Mouse (Mus musculus): Measurements from ENCODE around the gene Slc25a39. TPM values are rescaled to one million over a fixed set of nuclear protein-coding genes. Genes with fewer than 3 reads are reported as not detected.

Slc25a39 gene
- total RNA-seq, 2 experiments from 2014 or later, result 58.8 to 64.8 TPM

GRCm38 (mm10) chr11:102364570-102365371, 43.0 kb downstream of the Slc25a39 start:
- DNase-seq (ENCODE audit: low spot score in 2 of 2), result no peak
- intact Hi-C loops (cut with DNase I), result no loop called here

DNA sequence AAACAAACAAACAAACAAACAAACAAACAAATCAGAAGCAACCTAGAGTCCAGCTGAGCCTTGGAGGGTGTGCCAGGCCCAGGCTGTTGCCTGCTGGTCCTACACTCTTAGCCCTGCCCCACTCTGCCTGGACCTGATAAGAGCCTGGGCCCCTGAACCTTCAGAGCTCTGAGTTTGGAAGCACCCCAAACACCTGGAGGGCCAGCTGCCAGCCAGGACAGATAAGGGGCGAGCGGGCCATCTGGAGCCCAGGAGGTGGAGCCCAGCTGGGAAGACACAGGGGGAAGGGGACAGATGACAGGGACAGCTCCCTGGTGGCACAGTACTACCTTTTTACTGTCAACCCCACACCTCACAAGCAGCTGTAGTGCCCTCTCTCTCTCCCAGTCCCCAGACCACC, 44.1 kb downstream of the Slc25a39 start:
- no peak for DNase-seq (ENCODE audit: low spot score in 2 of 2)
- intact Hi-C loops (cut with DNase I), result no loop called here

DNA sequence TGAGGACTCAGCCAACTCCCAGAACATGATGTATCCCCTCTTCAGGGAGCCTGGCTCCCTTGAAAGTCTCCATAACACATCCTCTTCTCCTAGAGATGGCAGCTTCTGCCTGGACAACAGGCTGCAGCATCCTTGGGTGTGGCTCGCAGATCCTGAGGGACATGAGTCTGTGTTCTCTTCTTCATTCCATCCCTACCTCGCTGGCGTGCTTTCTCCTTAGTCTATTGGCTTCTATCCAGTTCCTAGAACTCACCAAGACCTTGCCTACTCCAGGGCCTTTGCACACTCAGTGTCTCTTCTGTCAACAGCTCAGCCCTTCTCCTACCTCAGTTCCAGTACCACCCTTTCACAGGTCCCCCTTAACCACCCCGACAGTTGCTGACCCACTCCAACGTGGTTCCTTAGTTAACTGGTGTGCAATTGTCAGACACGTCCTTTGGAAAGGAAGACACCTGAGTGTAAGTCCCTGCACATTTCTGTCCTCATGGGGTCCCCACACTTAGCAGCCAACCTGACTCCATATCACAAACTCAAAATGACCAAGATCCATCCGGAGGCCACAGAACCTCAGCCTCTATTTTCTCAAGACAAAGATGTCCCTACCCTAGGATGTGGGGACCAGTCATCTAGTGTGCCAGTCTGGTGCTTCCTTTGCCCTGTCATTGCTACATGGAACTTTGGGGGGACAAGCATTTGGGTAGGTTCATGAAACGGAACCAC, 45.8 kb downstream of the Slc25a39 start:
- no peak for DNase-seq (ENCODE audit: low spot score in 2 of 2)
- intact Hi-C loops (cut with DNase I), result no loop called here

- intact Hi-C loops (cut with DNase I), result no loop called here
- DNase-seq (ENCODE audit: low spot score in 2 of 2), result no peak
Measured at GRCm38 (mm10) chr11:102358365-102358764, 49.4 kb downstream of the Slc25a39 start.

DNA sequence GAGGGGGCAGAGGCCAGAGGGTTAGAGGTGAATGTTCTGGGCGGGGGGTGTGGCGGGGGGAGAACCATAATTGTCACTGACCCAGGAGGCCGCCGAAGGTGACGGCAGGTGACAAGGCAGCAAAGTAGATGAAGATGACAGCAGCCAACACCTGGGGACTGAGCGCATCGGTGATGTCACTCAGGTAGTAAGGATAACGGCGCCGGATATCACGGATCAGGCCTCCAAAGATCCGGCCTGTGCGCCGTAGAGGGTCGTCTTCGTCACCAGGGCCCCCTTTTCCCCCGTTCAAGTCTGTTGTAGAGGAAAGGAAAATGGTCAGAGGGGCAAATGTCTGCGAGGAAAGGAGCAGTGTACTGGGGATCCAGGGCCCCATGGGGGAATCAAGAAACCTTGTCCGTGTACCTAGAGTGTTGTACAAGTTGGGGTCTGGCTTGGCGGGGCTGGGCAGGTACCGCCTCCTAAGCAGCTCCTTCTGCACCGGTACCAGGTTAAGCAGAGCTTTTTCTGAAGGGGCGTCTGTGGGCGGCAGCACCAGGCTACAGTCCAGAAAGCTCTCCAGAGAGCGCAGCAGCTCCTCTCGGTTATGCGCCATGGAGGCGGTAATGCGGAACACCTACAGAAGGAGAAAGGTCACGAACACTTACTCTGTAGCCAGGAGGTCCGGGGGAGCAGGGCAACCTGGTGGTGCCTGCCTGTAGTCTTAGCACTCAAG, 51.0 kb downstream of the Slc25a39 start:
- intact Hi-C loops (cut with DNase I), result no loop called here
- peak in 1 of 2 experiments; percentile 49 for DNase-seq (ENCODE audit: low spot score in 2 of 2)

DNA sequence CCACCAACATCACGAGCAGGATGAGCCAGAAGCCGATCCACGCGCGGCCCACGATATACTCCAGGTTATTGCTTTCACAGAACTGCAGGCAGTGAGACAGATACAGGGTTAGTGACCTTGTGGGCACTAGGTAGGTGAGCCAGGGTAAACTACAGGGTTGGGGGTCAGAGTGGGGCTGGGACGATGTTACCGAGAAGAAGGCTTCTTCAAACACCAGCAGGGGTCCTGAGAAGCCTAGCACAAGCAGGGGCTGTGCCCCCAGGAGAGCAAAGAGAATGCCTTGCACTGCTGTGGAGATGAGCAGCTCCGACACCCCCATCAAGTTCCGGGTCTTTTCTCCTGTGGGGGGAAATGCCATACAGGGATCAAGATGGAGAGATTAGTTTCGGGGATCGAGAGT, 51.6 kb downstream of the Slc25a39 start:
- intact Hi-C loops (cut with DNase I), result no loop called here
- no peak for DNase-seq (ENCODE audit: low spot score in 2 of 2)

DNA sequence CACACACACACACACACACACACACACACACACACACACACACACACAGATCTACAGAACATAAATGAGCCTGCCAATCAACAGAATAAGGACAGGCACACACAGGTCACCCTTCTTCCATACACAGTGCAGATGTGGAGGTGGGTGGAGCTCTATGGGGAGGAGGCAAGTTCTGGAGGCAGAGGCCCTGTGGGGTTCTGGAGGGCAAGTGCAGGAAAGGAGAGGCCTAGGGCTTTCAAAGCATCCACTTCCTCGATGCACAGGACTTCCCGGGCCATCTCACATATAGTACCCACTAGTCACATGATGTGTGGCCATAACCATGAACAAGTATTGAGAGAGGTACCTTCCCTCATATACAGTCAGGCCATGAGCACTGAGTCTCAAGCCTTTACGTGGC, 52.2 kb downstream of the Slc25a39 start:
- DNase-seq (ENCODE audit: low spot score in 2 of 2), result no peak
- intact Hi-C loops (cut with DNase I), result no loop called here

DNA sequence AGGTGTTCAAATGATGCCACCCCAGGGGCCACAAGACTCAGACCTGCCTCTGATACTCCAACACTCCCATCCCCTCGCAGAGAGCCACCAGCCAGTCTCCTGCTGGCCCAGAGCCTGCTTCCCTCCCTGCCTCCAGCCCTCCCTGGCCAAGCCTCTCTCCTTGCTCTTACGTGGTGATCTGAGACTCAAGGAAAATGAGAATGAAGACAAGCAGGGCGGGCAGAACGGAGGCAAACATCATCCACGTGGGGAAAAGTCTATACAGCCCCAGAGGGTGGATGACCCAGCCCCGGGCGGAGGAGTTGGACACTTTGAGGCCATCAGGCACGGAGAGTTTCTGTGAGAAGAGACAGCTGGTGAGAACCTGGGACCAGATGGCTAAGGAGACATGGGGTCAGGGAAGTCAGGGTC, 54.7 kb downstream of the Slc25a39 start:
- no peak for DNase-seq (ENCODE audit: low spot score in 2 of 2)
- intact Hi-C loops (cut with DNase I), result no loop called here

Small RNA genes lying within 50 kb of the gene (microRNA-seq; reads per million reads assigned to microRNA genes)
- gene Mir6930, result 0 reads per million in 2 experiments

Other genes with a start within 250 kb of the Slc25a39 start
- 10 to 100 TPM; 58.3 to 66.4 TPM for gene Lsm12, start 222.7 kb downstream of the Slc25a39 start, total RNA-seq (2021)
- gene G6pc3, start 218.3 kb downstream of the Slc25a39 start, total RNA-seq (2021), result 10 to 100 TPM; 55.7 to 61.8 TPM
- gene Hdac5, start 177.8 kb downstream of the Slc25a39 start, total RNA-seq (2021), result 100 to 1,000 TPM; 243 to 261 TPM
- gene BC030867, start 159.1 kb downstream of the Slc25a39 start, total RNA-seq (2021), result 1 to 10 TPM in 1 of 2 experiments, under 1 TPM in 1; 0.94 to 1.1 TPM
- gene Asb16, start 139.2 kb downstream of the Slc25a39 start, total RNA-seq (2021), result 1 to 10 TPM; 1.2 TPM
- 10 to 100 TPM; 67.8 to 71.4 TPM for gene Tmub2, start 123.0 kb downstream of the Slc25a39 start, total RNA-seq (2021)
- 100 to 1,000 TPM; 231 to 242 TPM for gene Atxn7l3, start 111.3 kb downstream of the Slc25a39 start, total RNA-seq (2021)
- gene Ubtf, start 88.2 kb downstream of the Slc25a39 start, total RNA-seq (2021), result 100 to 1,000 TPM; 123 to 127 TPM
- under 1 TPM; 0.62 to 0.73 TPM for gene Slc4a1, start 41.7 kb downstream of the Slc25a39 start, total RNA-seq (2021)
- 100 to 1,000 TPM; 441 to 469 TPM for gene Rundc3a, start 14.5 kb downstream of the Slc25a39 start, total RNA-seq (2021)
- 10 to 100 TPM; 58.3 to 71.3 TPM for gene Grn, start 22.4 kb upstream of the Slc25a39 start, total RNA-seq (2021)
- gene Fam171a2, start 39.7 kb upstream of the Slc25a39 start, total RNA-seq (2021), result 100 to 1,000 TPM; 108 to 120 TPM
- gene Itga2b, start 62.2 kb upstream of the Slc25a39 start, total RNA-seq (2021), result 1 to 10 TPM; 2.2 to 3.5 TPM
- 10 to 100 TPM; 46.6 to 55.7 TPM for gene Gpatch8, start 148.4 kb upstream of the Slc25a39 start, total RNA-seq (2021)
- 1 to 10 TPM; 3.8 to 6.0 TPM for gene Gm11627, start 171.5 kb upstream of the Slc25a39 start, total RNA-seq (2021)
- 10 to 100 TPM in 1 of 2 experiments, 1 to 10 TPM in 1; 9.3 to 11.3 TPM for gene Fzd2, start 196.4 kb upstream of the Slc25a39 start, total RNA-seq (2021)

All from left cerebral cortex, postnatal 25 days (tissue).